Mouse (Mus musculus) MEL (cell line): ENCODE measurements at regions not wholly inside any gene's neighbourhood (a gene's known extent, or its start where the extent isn't known, plus 50 kb on each side); places are given as distances from the start of the nearest gene placed in this dataset.

Experiments
- DNase-seq: peaks from one replicate; pipeline ENCODE4 v3.0.0; 2011; ENCODE audit warnings: low read depth, low spot score
- H3K27ac ChIP-seq: 2 replicates; pipeline ENCODE4 v1.5.1; 2012; ENCODE audit warnings: low read depth, mild to moderate bottlenecking, control low read depth, low read length, moderate library complexity; ENCODE audit not compliant: control insufficient read depth
- H3K27me3 ChIP-seq, 2 experiments: fragments of 150-350 bp in 1 of 2; sonication (generic) in 1 of 2; 2 replicates each; pipeline ENCODE4 v1.6.1; 2012; ENCODE audit warnings: low read length in 2 of 2, mild to moderate bottlenecking in 2 of 2, improper control_type of control experiment in 1 of 2, moderate library complexity in 1 of 2; ENCODE audit not compliant: insufficient read depth in 2 of 2, control insufficient read depth in 1 of 2
- H3K36me3 ChIP-seq, 2 experiments: 2 replicates each; pipeline ENCODE4 v1.6.1; 2012 to 2014; ENCODE audit warnings: low read length in 2 of 2, improper control_type of control experiment in 1 of 2, inconsistent platforms in 1 of 2, mild to moderate bottlenecking in 1 of 2; ENCODE audit not compliant: insufficient read depth in 2 of 2, control insufficient read depth in 1 of 2
- H3K4me1 ChIP-seq, 2 experiments: fragments of 150-350 bp in 1 of 2; sonication (generic) in 1 of 2; 2 replicates each; pipeline ENCODE4 v1.6.1; 2012; ENCODE audit warnings: low read length in 2 of 2, improper control_type of control experiment in 1 of 2, mild to moderate bottlenecking in 1 of 2; ENCODE audit not compliant: insufficient read depth in 2 of 2, control insufficient read depth in 1 of 2
- H3K4me3 ChIP-seq, 2 experiments: fragments of 150-350 bp in 1 of 2; sonication (generic) in 1 of 2; 2 replicates each; pipeline ENCODE4 v1.5.1; 2012; ENCODE audit warnings: low read depth in 2 of 2, low read length in 2 of 2, mild to moderate bottlenecking in 2 of 2, moderate library complexity in 2 of 2, control low read depth in 1 of 2, improper control_type of control experiment in 1 of 2; ENCODE audit not compliant: control insufficient read depth in 1 of 2, insufficient read depth in 1 of 2
- H3K79me2 ChIP-seq: 2 replicates; pipeline ENCODE4 v1.6.1; 2012; ENCODE audit warnings: mild to moderate bottlenecking, low read length, moderate library complexity; ENCODE audit not compliant: control insufficient read depth, poor library complexity, insufficient read depth
- H3K9ac ChIP-seq: 2 replicates; pipeline ENCODE4 v1.6.1; 2012; ENCODE audit warnings: low read depth, mild to moderate bottlenecking, control low read depth, low read length, moderate library complexity; ENCODE audit not compliant: control insufficient read depth, poor library complexity, severe bottlenecking
- H3K9me3 ChIP-seq: fragments of 150-350 bp; sonication (generic); replicated peaks from 2 replicates; pipeline ENCODE4 v1.6.1; 2012; ENCODE audit warnings: mild to moderate bottlenecking, low read length, improper control_type of control experiment, moderate library complexity; ENCODE audit not compliant: insufficient read depth
- CTCF ChIP-seq, 3 experiments: IDR thresholded peaks in 2 of 3; conservative IDR thresholded peaks in 1 of 3; 2 replicates each; pipeline ENCODE4 v1.5.1; 2011 to 2012; ENCODE audit warnings: low read length in 3 of 3, low read depth in 2 of 3, mild to moderate bottlenecking in 2 of 3, improper control_type of control experiment in 1 of 3, inconsistent platforms in 1 of 3, mixed read lengths in 1 of 3, moderate library complexity in 1 of 3; ENCODE audit not compliant: control insufficient read depth in 1 of 3, insufficient read depth in 1 of 3, poor library complexity in 1 of 3, severe bottlenecking in 1 of 3
- E2F4 ChIP-seq: IDR thresholded peaks from 2 replicates; pipeline ENCODE4 v1.6.1; 2011; ENCODE audit warnings: low read depth, low read length, improper control_type of control experiment, borderline replicate concordance
- EP300 ChIP-seq, 2 experiments: IDR thresholded peaks; 2 replicates each; pipeline ENCODE4 v1.6.1; 2011; ENCODE audit warnings: improper control_type of control experiment in 2 of 2, low read length in 2 of 2, low read depth in 1 of 2, mild to moderate bottlenecking in 1 of 2
- MAX ChIP-seq: IDR thresholded peaks from 2 replicates; pipeline ENCODE4 v1.6.1; 2011; ENCODE audit warnings: low read length, improper control_type of control experiment
- MXI1 ChIP-seq: IDR thresholded peaks from 2 replicates; pipeline ENCODE4 v1.6.1; 2011; ENCODE audit warnings: mild to moderate bottlenecking, low read depth, low read length, improper control_type of control experiment
- MYB ChIP-seq: IDR thresholded peaks from 2 replicates; pipeline ENCODE4 v1.6.1; 2011; ENCODE audit warnings: mild to moderate bottlenecking, low read depth, low read length, improper control_type of control experiment
- MYC ChIP-seq: IDR thresholded peaks from 2 replicates; pipeline ENCODE4 v1.6.1; 2011; ENCODE audit warnings: low read depth, mild to moderate bottlenecking, low read length, improper control_type of control experiment, moderate library complexity
- NRF1 ChIP-seq: IDR thresholded peaks from 2 replicates; pipeline ENCODE4 v1.6.1; 2014; ENCODE audit warnings: low read depth, mild to moderate bottlenecking, inconsistent platforms, low read length, improper control_type of control experiment, moderate library complexity; ENCODE audit not compliant: poor library complexity, insufficient read depth, severe bottlenecking
- POLR2AphosphoS2 ChIP-seq: IDR thresholded peaks from 2 replicates; pipeline ENCODE4 v1.6.1; 2011; ENCODE audit warnings: low read length, improper control_type of control experiment
- RAD21 ChIP-seq: IDR thresholded peaks from 2 replicates; pipeline ENCODE4 v1.6.1; 2011; ENCODE audit warnings: mild to moderate bottlenecking, low read depth, low read length, improper control_type of control experiment
- RCOR1 ChIP-seq: IDR thresholded peaks from 2 replicates; pipeline ENCODE4 v1.6.1; 2012; ENCODE audit warnings: low read depth, mild to moderate bottlenecking, inconsistent platforms, low read length, improper control_type of control experiment
- SIN3A ChIP-seq: IDR thresholded peaks from 2 replicates; pipeline ENCODE4 v1.6.1; 2012; ENCODE audit warnings: low read length, improper control_type of control experiment, inconsistent platforms
- TBP ChIP-seq: IDR thresholded peaks from 2 replicates; pipeline ENCODE4 v1.8.0; 2011; ENCODE audit warnings: low read depth, low read length, improper control_type of control experiment
- ZC3H11A ChIP-seq: IDR thresholded peaks from 2 replicates; pipeline ENCODE4 v1.6.1; 2012; ENCODE audit warnings: low read depth, mild to moderate bottlenecking, inconsistent platforms, low read length, improper control_type of control experiment
- ZMIZ1 ChIP-seq: IDR thresholded peaks from 2 replicates; pipeline ENCODE4 v1.6.1; 2012; ENCODE audit warnings: low read depth, mild to moderate bottlenecking, inconsistent platforms, low read length, improper control_type of control experiment, moderate library complexity

GRCm38 (mm10) chr7:117310586-117311200 is 70.1 kb upstream of the Xylt1 start:
- no peak overlapping the region for H3K9ac ChIP-seq
- no peaks in the 10 kb centered on the region for H3K9me3 ChIP-seq
- no peaks in the 10 kb centered on the region for H3K27me3 ChIP-seq
- TF ChIP-seq MAX (no peak), MXI1 (no peak), POLR2AphosphoS2 (no peak), ZC3H11A (no peak), SIN3A (no peak), E2F4 (no peak), NRF1 (no peak), CTCF (IDR thresholded peaks at IDR 0.05 in 2 of 3, conservative IDR thresholded peaks at IDR 0.05 in 1 of 3; ENCODE audit: control insufficient read depth in 1 of 3, insufficient read depth in 1 of 3, low read depth in 2 of 3, low read length in 3 of 3, poor library complexity in 1 of 3, severe bottlenecking in 1 of 3) (no peak), MYB (no peak), RAD21 (no peak), TBP (no peak), ZMIZ1 (no peak)
- no peaks in the 10 kb centered on the region for H3K4me1 ChIP-seq
- H3K36me3 ChIP-seq: no peaks in the 10 kb centered on the region
- H3K79me2 ChIP-seq: no peaks in the 10 kb centered on the region
- H3K27ac ChIP-seq: no peak overlapping the region
- no peak for DNase-seq
- H3K4me3 ChIP-seq: no peak overlapping the region

GRCm38 (mm10) chr7:117311316-117311715 is 69.5 kb upstream of the Xylt1 start:
- TF ChIP-seq RAD21 (no peak), MYC (no peak), RCOR1 (no peak), EP300 (IDR thresholded peaks at IDR 0.05; ENCODE audit: low read depth in 1 of 2, low read length in 2 of 2) (no peak)
- no peak for DNase-seq
- Histone ChIP-seq H3K4me1 (no peaks in the 10 kb centered on the region), H3K27me3 (no peaks in the 10 kb centered on the region), H3K27ac (no peak overlapping the region), H3K9ac (no peak overlapping the region), H3K79me2 (no peaks in the 10 kb centered on the region), H3K36me3 (no peaks in the 10 kb centered on the region), H3K9me3 (no peaks in the 10 kb centered on the region), H3K4me3 (no peak overlapping the region)
